Mouse (Mus musculus) G1E (cell line): Measurements from ENCODE around the gene Smg6.

Source experiments
- CTCF ChIP-seq: IDR thresholded peaks from 2 replicates; pipeline ENCODE4 v1.5.1; 2012; ENCODE audit warnings: low read depth, low read length, inconsistent platforms, mixed read lengths
- GATA2 ChIP-seq: IDR thresholded peaks from 2 replicates; pipeline ENCODE4 v1.6.1; 2012; ENCODE audit warnings: low read depth, low read length, inconsistent platforms, borderline replicate concordance

GRCm38 (mm10) chr11:74926388-74927005 is 874 bp downstream of the Smg6 start:
- TF ChIP-seq GATA2 (no peak), CTCF (no peak)
